In genomic region chr6:98383411-98383810, GRCm38 (mm10) we compare ENCODE assay signal across 10 mouse cellular contexts. TPM values are rescaled to one million over a fixed set of nuclear protein-coding genes. Genes with fewer than 3 reads are reported as not detected.
A peak's percentile ranks its signal among the peaks of the same experiment; 100 is the strongest.
DNase-seq lines count a peak whose midpoint lies in the region; TF ChIP-seq lines count a peak whose summit lies in the region.
"Had no signal": no experiment of that assay in that cellular context is flagged by ENCODE, and none has a peak within 500 bp of the region (broad histone marks: within the 10 kb centered on the region; RNA-seq: fewer than 3 reads in every experiment).

No protein-coding gene starts in this region.

- no peaks in the 10 kb centered on the region for H3K4me1 ChIP-seq in heart, adult 2 months (ENCODE audit: control insufficient read depth, insufficient read depth, low read length)

- 0 out of 2 replicates have a peak, but pooled peaks cover 1% of the 10 kb centered on the region for H3K27me3 ChIP-seq in heart, adult 2 months (ENCODE audit: control insufficient read depth, insufficient read depth, low read length)

- H3K36me3 ChIP-seq in heart, adult 2 months (ENCODE audit: control insufficient read depth, insufficient read depth, low read length) = no peaks in the 10 kb centered on the region

- 32% methylated on average over 6 of the region's 6 CpGs for WGBS in heart, adult 2 months

- intact Hi-C loops in heart, adult 2 months (cut with DNase I) = loop anchor here (1.0 to 10.0 kb wide), 3 partner anchors 250 to 1221 kb away; no protein-coding TSS in a partner anchor
- intact Hi-C loops in gastrocnemius, postnatal 36 days (cut with DNase I) = loop anchor here (10.0 kb wide), 1 partner anchor 279 kb away; no protein-coding TSS in a partner anchor

- H3K27ac ChIP-seq in heart, adult 2 months = no peak overlapping the region

- TF ChIP-seq EP300 in heart, adult 2 months (IDR thresholded peaks at IDR 0.05; ENCODE audit: insufficient read depth, low read depth, low read length) = no peak

- no peak overlapping the region for H3K4me3 ChIP-seq in heart, adult 2 months

- H3K79me2 ChIP-seq in heart, adult 2 months (replicated peaks; ENCODE audit: control insufficient read depth, insufficient read depth, low read length) = no peaks in the 10 kb centered on the region

- H3K9ac ChIP-seq in heart, adult 2 months (ENCODE audit: low read depth, low read length) = no peak overlapping the region

- TF ChIP-seq POLR2A in heart, adult 2 months (IDR thresholded peaks at IDR 0.05; ENCODE audit: insufficient read depth, low read depth, low read length) = no peak

- DNase-seq in heart, adult 2 months = no peak
- DNase-seq in heart, adult 11 months = no peak
- DNase-seq in right cerebral cortex, adult 18-20 months = peak; percentile 44
- no peak for DNase-seq in right cerebral cortex, postnatal 25 days
- DNase-seq in embryo, embryonic 11 days = peak; percentile 72
- peak; percentile 56 for DNase-seq in naive thymus-derived CD4-positive, alpha-beta T cell, adult 2 months (ENCODE audit: low read depth)
- DNase-seq in c-Kit-positive CD71-positive TER-119-positive erythroid progenitor cells, embryonic 14.5 days (ENCODE audit: low spot score) = no peak
- no peak for DNase-seq in gastrocnemius, postnatal 36 days

- TF ChIP-seq CTCF in heart, adult 2 months (IDR thresholded peaks at IDR 0.05) = peak; percentile 72

RNA-seq across cellular contexts. Expression of gene Gm765, which starts 40.9 kb away (rescaled TPM):
- under 1 TPM in 1 of 2 experiments, not detected in 1; 0.11 TPM for total RNA-seq in heart, adult 2 months (2021)
- 0.06 TPM in 1 of 2 replicates, not detected in the other for polyA plus RNA-seq in heart, adult 2 months (2012; rRNA removed)
- total RNA-seq in gastrocnemius, postnatal 36 days (2021) = under 1 TPM in 1 of 2 experiments, not detected in 1; 0.08 TPM
- total RNA-seq: adrenal gland, postnatal 36 days had no signal
- polyA plus RNA-seq: heart, embryonic 16.5 days had no signal

Comparison
In these comparisons a context has a peak if more than half of its experiments do, and no peak if none do; other contexts are left out.
1. DNase-seq: peak in right cerebral cortex, adult 18-20 months (single experiment), embryo, embryonic 11 days (single experiment) and naive thymus-derived CD4-positive, alpha-beta T cell, adult 2 months (single experiment); none in heart, adult 2 months (0 of 2), heart, adult 11 months (single experiment), right cerebral cortex, postnatal 25 days (single experiment), c-Kit-positive CD71-positive TER-119-positive erythroid progenitor cells, embryonic 14.5 days (single experiment) and gastrocnemius, postnatal 36 days (0 of 2).